Mouse (Mus musculus): ENCODE results near the gene Gtf2ird2. TPM values are rescaled to one million over a fixed set of nuclear protein-coding genes. Genes with fewer than 3 reads are reported as not detected.

Gtf2ird2 gene
- polyA plus RNA-seq, 1 experiment from 2014 or later = 13.9 TPM

Other genes starting within 250 kb of the Gtf2ird2 start
- 20.9 and 22.0 TPM in 2 replicates for gene Castor2, start 84.3 kb upstream of the Gtf2ird2 start, polyA plus RNA-seq (2015; fragmentation: Nextera tagmentation; extraction: Ambion mirVana)
- 14.9 and 16.6 TPM in 2 replicates for gene Rcc1l, start 7.2 kb upstream of the Gtf2ird2 start, polyA plus RNA-seq (2015; fragmentation: Nextera tagmentation; extraction: Ambion mirVana)
- 3.1 and 3.5 TPM in 2 replicates for gene Ncf1, start 45.6 kb downstream of the Gtf2ird2 start, polyA plus RNA-seq (2015; fragmentation: Nextera tagmentation; extraction: Ambion mirVana)
- 188 and 247 TPM in 2 replicates for gene Gtf2i, start 130.7 kb downstream of the Gtf2ird2 start, polyA plus RNA-seq (2015; fragmentation: Nextera tagmentation; extraction: Ambion mirVana)

Data from neural tube, embryonic 13.5 days (tissue).